10 mouse cellular contexts compared by ENCODE assay signal in genomic region chr10:108435616-108436015, GRCm38 (mm10).
DNase-seq lines count a peak whose midpoint lies in the region; ATAC-seq and TF ChIP-seq lines count a peak whose summit lies in the region.
"Had no signal": no experiment of that assay in that cellular context is flagged by ENCODE, and none has a peak within 500 bp of the region (broad histone marks: within the 10 kb centered on the region; RNA-seq: fewer than 3 reads in every experiment).

No protein-coding gene starts in this region.

- no peaks in the 10 kb centered on the region for H3K36me3 ChIP-seq in G1E (replicated peaks)
- no peaks in the 10 kb centered on the region for H3K36me3 ChIP-seq in intestine, embryonic 14.5 days (ENCODE audit: control insufficient read depth, insufficient read depth, low read length)
- H3K36me3 ChIP-seq: limb, embryonic 13.5 days had no signal

- no peak for TF ChIP-seq CTCF in G1E (IDR thresholded peaks at IDR 0.05; ENCODE audit: low read depth, low read length)

- H3K27ac ChIP-seq in intestine, embryonic 14.5 days (ENCODE audit: low read depth), result 0 out of 2 replicates have a peak overlapping the region, but pooled peaks have one; percentile 82
- H3K27ac ChIP-seq: limb, embryonic 13.5 days had no signal

- H3K4me1 ChIP-seq in G1E (ENCODE audit: insufficient read depth, low read depth, low read length), result peaks cover 15% of the 10 kb centered on the region; the same call in 1 of the 2 replicates
- H3K4me1 ChIP-seq in intestine, embryonic 14.5 days (replicated peaks; ENCODE audit: control insufficient read depth, insufficient read depth, low read length), result peaks cover 24% of the 10 kb centered on the region

- no peak overlapping the region for H3K4me2 ChIP-seq in intestine, embryonic 14.5 days (ENCODE audit: low read length)
- H3K4me2 ChIP-seq: limb, embryonic 13.5 days had no signal

- no peak overlapping the region for H3K9ac ChIP-seq in intestine, embryonic 14.5 days (ENCODE audit: low read length)
- H3K9ac ChIP-seq: limb, embryonic 13.5 days had no signal

- peaks cover 9% of the 10 kb centered on the region for H3K27me3 ChIP-seq in G1E (ENCODE audit: insufficient read depth, low read length)
- no peaks in the 10 kb centered on the region for H3K27me3 ChIP-seq in intestine, embryonic 14.5 days (replicated peaks; ENCODE audit: control insufficient read depth, insufficient read depth, low read length)
- H3K27me3 ChIP-seq: limb, embryonic 13.5 days had no signal

- 17% methylated on average over 5 of the region's 5 CpGs for WGBS in intestine, embryonic 14.5 days

- peak; percentile 79 for DNase-seq in heart, adult 11 months
- no peak for DNase-seq in heart, adult 9 months (ENCODE audit: low spot score in 2 of 2)
- no peak for DNase-seq in G1E (ENCODE audit: low spot score)
- DNase-seq in intestine, embryonic 14.5 days (ENCODE audit: low spot score), result no peak
- peak; percentile 73 for DNase-seq in lung, postnatal 36 days
- no peak for DNase-seq in layer of hippocampus, adult 18-20 months (ENCODE audit: low spot score in 2 of 2)
- DNase-seq in urinary bladder, postnatal 25 days (ENCODE audit: low spot score), result no peak
- DNase-seq: thymus, postnatal 4 days had no signal

- no peak overlapping the region for H3K4me3 ChIP-seq in G1E (ENCODE audit: low read depth, low read length)
- H3K4me3 ChIP-seq in intestine, embryonic 14.5 days (ENCODE audit: low read depth, low read length), result no peak overlapping the region
- H3K4me3 ChIP-seq: limb, embryonic 13.5 days had no signal

- H3K9me3 ChIP-seq in G1E (replicated peaks), result no peaks in the 10 kb centered on the region
- no peaks in the 10 kb centered on the region for H3K9me3 ChIP-seq in intestine, embryonic 14.5 days (ENCODE audit: control insufficient read depth, low read length)
- H3K9me3 ChIP-seq: limb, embryonic 13.5 days had no signal

- ATAC-seq in G1E (ENCODE audit: extremely low read depth, insufficient number of reproducible peaks, low FRiP score, poor library complexity, severe bottlenecking), result peak; percentile 57; the same call in 1 of the 2 replicates
- peak; percentile 60; the same call in 1 of the 2 replicates for ATAC-seq in intestine, embryonic 14.5 days (replicated peaks; ENCODE audit: low FRiP score, low TSS enrichment, low read depth)
- ATAC-seq in inflammation-experienced regulatory T-cells, adult 6 months, result no peak

Comparison
In these comparisons a context has a peak if more than half of its experiments do, and no peak if none do; other contexts are left out.
1. DNase-seq: peak in heart, adult 11 months (single experiment) and lung, postnatal 36 days (single experiment); none in heart, adult 9 months (0 of 2), G1E (single experiment), intestine, embryonic 14.5 days (single experiment), layer of hippocampus, adult 18-20 months (0 of 2) and urinary bladder, postnatal 25 days (single experiment).